Mouse (Mus musculus) bone marrow, adult 2 months (tissue): Measurements from ENCODE around the gene Usp49.

ENCODE experiments used
- CTCF ChIP-seq: fragments of 200-500 bp; IDR thresholded peaks from 2 replicates; pipeline ENCODE4 v1.5.1; 2011; ENCODE audit warnings: low read length, control low read depth; ENCODE audit not compliant: control insufficient read depth, insufficient read depth
- POLR2A ChIP-seq: fragments of 200-500 bp; IDR thresholded peaks from 2 replicates; pipeline ENCODE4 v1.6.1; 2011; ENCODE audit warnings: low read depth, mild to moderate bottlenecking, control low read depth, low read length, borderline replicate concordance; ENCODE audit not compliant: control insufficient read depth

GRCm38 (mm10) chr17:47648966-47649365 is 18.5 kb downstream of the Usp49 start:
- TF ChIP-seq CTCF (no peak), POLR2A (no peak)
